Mouse (Mus musculus): ENCODE results near the gene Prlr.

The Prlr gene

DNA sequence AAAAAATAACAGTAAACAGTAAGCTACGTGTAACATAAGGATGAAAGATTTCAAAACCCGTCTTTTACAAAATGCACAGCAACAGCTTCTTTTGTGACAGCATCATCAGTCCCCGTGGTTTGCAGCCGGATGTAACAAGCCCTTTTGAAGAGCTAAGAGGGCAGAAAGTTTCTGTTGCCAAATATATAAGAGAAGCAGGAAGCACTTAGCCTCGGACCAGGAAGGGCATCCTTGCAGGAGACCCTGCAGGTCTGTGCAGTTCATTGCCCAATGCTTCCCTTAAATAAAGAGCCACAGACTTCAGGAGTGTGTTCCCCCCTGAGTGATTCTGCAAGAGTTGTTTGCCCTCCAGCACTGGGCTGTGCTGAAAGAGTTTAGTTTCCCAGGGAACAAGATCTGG is 58.9 kb downstream of the Prlr start:
- no peak for DNase-seq (ENCODE audit: low spot score)

DNA sequence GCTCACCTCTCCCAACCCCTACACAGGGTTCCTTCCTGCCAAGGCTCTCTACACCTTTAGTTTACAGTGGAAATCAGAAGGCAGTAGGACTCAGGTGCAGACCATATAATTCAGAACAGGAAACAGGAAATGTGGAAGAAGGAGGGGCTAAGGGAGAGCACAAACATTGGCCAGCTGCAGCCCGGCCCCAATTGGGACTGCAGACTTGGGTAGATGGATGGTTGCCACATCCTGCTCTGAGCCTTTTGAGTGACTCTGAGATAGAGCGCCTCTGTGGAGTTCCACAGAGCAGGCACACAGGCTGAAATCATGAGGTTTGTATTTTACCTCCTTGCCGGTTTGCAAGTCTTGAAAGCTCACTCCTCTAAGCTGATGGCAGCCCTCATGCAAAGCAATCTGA is 59.8 kb downstream of the Prlr start:
- DNase-seq (ENCODE audit: low spot score): no peak

DNA sequence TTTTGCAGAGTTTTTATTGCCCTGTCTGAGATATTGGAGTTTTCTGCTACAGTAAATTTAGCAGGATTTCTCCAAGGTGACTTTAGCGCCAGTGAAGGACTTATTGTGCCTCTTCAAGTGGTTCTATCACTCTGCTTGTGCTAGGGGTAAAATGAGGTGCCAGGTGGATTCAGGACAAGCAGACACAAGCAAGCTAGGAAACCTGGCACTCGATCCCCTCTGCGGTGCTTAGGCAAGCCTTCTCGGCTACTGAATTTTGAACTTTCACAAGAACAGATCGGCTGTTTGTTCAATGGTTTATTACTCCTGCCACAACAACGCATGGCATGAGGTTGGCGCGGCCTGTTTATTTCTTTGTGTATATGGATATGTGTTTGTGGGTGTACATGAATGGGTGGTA is 61.4 kb downstream of the Prlr start:
- DNase-seq (ENCODE audit: low spot score): no peak

DNA sequence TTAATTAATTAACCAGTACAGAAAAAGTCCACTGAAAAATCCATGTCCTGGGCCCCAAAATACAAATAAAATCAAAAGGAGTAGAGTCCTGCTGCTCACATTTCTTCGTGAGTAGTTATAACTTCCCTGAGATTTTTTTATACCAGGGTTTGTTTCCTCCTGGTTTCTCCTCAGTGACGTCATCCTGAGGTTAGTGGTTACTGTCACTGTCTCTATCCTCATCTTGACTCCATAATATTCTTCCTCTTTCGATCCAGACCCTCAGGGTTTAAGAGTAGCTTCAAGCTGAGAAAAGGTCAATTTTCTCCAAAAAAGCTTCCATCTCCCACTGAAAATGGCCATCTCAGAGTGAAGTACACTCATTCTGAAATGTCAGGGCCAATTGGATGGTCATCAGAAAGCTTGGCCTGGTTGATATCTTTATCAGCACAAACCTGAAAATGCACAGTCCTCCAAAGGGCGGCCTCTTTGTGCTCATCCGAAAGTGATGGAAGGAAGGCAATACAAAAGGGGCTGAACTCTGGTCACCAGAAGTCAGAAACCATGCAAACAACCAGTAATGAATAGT is 63.3 kb downstream of the Prlr start:
- DNase-seq (ENCODE audit: low spot score): no peak

DNA sequence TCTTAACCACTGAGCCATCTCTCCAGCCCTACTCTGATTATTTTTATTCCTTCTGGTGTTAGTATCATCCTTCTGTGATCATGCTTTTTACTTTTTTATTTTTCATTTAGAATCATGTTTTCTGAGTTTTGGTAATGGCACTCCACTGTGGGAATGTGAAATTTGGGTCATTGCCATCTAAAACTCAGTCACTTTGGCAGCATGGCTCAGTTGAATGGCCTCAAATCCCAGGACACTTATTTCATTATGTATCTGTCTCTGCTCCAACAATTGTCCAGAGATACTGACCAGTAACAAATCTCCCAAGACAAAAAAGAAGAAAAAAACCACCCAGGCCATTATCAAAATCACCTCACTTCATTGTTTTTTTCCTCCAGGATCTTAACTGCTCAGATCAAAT is 65.2 kb downstream of the Prlr start:
- no peak for DNase-seq (ENCODE audit: low spot score)

DNA sequence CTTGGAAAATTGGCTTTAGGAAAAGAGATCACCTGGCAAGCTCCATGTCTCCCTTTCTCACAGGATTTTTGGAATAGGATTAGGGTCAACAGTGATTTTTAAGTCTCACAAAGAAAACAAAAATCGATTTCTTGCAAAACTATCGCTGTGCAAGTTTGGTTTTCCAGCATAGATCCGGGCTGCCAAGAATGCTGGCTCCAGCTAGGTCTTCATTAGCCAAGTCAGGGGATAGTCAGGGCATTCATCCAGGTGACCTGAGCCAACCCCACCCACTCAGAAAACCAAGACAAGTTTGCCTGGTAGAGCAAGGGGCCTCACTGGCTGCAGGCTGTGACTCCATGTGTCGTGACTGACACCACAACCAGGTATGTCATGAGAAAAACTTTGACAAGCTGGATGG is 72.2 kb downstream of the Prlr start:
- peak; percentile 43 for DNase-seq (ENCODE audit: low spot score)

DNA sequence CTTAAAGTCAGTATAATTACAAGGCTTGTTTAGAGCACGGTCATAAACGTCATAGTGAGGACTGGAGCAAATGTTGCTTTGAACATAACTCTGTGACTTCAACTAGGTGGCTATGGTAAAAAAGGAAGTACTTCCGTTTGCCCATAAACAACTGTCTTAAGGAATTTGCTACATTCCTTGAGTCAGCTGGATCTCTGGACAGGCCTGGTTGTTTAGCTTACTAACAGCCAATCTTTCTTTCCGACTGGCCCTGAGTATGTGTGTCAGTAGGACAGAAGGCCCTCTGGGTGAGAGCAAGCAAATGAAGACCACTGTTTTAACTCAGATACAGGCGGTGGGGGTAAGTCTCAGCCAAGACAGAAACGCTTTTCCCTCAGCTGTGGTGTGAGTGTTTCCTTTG is 73.7 kb downstream of the Prlr start:
- no peak for DNase-seq (ENCODE audit: low spot score)

DNA sequence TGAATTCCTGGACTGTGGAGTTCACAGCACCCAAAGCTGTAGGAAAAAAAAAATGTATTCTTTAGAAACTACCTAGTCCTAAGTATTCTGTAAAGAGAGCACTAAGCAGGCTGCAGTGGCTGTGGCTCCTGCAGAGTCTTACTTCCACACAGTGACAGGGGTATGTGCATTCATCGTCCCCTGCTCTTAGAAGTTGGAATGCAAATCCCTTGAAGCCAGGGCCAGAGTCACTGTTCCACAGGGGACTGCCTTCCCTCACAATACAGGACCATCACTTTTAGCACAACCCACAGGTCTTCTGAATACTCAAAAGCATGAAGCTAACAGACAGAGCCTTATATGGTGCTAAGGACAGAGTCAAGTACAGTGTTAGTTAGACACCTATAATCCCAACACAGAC is 75.5 kb downstream of the Prlr start:
- no peak for DNase-seq (ENCODE audit: low spot score)

DNA sequence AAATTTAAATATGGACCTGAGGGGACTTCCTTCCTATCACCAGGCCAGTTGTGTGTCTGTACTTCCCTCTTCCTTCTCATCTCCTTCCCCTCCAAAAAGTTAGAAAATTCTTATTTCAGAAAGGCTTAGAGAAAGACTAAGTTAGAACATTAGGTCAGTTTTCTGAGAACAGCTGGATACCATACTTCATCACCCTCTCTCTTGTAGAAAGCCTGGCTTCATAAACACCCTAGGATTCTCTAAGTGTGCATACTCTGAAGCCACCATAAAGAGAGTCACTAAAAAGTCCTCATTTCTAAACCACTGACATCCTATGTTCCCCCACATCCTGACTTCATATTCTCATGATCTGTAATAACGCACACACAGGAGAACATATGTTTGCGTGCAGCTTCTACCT is 85.2 kb downstream of the Prlr start:
- DNase-seq (ENCODE audit: low spot score): no peak

DNA sequence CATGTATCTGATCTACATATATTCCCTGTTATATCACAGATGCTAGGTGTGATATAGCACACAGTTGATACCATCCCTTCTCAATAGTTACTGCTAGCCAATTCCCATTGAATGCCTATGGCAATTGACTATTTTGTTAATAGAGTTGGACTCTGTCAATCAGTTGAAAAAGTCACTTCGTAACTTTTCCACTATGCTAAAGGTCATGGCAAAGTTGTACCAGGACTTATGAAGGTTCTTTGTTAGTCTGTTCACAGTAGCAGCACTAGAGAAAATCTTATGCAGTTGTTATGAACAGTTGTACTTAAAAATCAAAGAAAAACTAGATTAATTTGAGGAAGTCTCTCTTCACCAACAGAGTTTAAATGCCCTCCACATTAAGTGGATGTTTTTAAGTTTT is 85.6 kb downstream of the Prlr start:
- no peak for DNase-seq (ENCODE audit: low spot score)

DNA sequence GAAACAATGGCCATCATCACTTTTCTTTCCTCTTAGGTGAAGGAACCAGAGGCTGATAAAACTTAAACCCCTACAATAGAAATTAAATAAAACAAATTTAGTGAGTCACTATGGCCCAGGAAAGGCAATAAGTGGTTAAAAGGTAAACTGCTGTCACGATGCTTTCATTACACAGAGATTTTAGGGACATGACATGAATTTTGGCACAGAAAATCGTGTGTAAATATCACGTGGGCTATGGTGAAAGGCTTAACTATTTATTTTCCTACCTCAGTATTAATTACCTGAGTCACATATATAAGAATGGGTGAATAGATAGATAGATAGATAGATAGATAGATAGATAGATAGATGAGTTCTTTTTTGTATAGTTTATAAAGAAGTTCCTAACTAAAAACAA is 86.4 kb downstream of the Prlr start:
- DNase-seq (ENCODE audit: low spot score): no peak

DNA sequence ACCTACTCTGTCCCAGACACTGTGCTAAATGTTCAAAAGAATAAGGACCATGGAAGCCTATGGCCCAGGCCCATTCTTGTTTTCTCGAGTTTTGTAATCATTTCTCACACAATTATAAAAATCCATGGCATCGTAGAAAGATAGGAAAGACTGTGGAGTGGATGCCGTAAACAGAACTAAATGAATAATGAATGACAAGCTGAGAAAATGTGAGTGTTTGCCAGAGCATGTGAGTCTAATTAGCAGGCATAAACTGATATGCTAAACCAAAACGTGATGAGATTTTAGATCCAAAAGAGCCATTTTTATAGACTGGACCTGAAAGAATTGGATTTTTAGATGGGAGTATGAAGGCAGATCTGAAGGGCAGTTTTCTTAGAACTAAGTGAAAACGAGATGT is 87.8 kb downstream of the Prlr start:
- no peak for DNase-seq (ENCODE audit: low spot score)

DNA sequence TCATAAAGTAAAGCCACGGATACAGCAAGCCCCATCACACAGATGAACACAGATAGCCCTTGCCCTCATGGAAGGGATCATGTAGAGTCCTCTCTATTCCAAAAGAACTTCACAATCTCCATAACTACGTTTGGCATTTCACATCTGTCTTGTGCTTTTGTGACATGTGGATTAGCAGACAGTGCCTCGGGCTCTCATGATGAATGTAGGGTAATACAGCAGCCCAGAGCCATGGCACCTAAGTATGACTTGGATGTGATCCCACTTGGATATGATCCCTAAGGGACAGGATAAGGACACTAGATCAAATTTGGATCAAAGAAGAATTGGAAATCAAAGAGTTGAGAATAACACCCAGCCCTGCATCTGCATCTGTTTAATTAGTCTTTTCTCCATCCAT is 90.2 kb downstream of the Prlr start:
- no peak for DNase-seq (ENCODE audit: low spot score)

DNA sequence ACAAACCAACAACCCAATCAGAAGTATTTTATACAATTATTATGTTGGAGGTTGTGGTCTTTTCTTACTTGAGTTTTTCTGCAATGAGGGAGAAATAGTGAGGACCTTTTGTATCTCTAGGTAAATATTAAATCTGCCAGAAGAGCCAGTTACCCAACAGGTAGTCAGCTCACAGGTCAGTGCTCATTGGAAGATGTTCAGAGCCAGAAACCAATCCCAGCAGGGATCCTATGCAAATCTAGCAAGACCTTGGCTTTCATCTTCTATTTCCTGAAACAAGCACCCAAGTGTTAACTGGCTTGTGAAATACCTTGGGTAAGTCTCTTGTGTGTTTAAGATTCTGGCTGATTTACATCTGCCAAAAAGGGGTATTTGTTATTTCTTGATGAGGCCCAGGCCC is 99.3 kb downstream of the Prlr start:
- DNase-seq (ENCODE audit: low spot score): no peak

DNA sequence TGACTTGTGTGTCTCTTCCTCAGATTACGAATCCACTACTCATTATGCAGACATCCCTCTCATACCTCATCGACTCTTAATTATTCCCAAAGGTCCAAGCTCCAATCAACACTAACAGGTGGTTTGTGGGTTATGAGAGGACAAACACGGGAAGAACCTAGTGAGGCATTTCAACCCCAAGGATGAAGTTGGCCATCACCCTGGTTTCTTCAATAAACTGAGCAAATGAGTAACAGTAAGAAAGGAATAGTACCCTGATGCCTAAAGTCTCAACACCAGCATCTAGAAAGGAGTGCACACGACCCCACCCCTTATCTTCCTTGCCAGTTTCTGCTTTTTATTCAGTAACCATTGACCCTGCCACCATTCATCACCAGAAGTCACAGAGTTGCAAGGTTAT is 100.4 kb downstream of the Prlr start:
- no peak for DNase-seq (ENCODE audit: low spot score)

DNA sequence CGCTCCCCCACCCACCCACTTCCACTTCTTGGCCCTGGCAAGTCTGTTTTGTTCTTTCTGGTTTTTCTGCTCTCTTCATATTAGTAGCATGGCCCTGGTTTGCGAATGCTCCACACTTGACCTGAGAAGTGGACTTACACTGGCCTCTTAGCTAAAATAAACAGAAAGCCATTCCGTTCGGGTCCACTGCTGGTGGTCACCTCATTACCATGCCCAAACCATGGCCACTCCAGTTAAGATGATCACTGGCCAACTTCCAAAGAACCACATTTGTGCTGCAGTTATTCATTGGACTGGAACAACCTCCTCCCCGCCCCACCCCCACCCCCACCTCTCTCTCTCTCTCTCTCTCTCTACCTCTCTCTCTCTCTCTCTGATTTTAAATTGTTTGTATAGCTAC is 104.5 kb downstream of the Prlr start:
- DNase-seq (ENCODE audit: low spot score): no peak

DNA sequence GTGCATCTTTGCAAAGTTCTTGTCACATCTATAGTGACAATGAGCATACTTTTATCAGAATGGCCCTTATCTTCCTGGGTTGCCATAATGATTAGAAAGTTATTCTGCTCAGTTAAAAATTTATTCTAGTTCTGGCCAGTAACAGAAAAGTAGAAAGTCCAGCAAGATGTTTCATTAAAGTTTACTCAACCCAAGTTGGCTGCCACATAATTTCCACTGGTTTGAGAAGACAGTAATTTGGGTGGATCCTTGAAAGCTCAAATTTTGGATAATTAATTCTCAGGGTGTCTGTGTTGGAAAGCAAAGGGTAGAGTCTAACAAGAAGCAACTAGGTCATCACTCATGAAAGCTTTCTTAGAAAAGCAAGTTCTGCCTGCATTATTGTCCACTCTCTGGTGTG is 106.6 kb downstream of the Prlr start:
- no peak for DNase-seq (ENCODE audit: low spot score)

DNA sequence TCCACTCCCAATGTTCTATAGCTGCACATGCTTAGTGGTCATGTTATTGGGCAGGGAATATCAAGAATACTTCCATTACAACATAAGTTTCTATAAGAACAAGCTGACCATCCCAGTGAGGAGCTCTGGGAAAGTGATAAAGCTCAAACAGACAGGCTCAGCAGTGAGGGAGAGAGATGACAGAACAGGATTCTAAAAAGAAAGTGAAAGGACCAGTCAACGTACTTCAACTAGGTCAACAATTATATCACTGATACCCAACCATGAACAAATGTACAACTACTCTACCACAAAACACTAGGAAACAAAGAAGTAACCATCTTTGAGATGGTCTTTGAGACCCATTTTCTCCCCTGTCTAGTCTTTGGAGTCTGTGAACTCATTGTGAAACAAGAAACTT is 119.5 kb downstream of the Prlr start:
- no peak for DNase-seq (ENCODE audit: low spot score)

DNA sequence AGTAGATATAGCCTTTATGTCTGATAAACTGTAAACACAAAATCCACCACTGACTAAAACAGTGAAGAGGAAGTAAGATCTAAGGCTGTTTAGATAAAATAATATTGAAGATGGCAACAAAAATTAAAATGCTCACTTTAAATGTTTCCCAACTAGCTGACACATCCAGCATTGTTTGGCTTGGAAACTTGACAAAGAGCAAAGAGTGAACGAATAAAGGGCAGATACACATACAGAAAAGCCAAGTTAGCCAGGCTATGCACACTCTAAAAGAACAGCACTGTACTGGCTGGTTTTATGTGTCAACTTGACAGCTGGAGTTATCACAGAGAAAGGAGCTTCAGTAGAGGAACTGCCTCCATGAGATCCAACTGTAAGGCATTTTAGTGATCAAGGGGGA is 121.0 kb downstream of the Prlr start:
- no peak for DNase-seq (ENCODE audit: low spot score)

DNA sequence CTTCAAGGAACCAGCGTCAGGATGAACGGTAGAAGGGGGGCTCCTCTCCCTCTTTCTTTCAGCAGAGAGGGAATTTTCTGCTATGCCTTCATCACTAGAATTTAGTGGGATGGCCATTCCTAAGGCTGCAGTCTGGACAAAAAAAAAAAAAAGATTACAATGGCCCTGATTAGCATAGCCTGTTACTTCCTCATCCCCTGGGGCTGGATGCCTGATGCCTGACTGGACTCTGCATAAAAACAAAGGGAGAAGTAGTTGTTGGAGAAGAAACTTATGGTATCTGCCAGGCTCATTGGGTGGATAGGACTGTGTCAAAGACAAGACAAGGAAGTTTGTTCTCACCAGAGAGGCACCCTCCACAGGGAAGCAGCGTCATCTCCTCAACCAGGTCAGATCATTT is 122.4 kb downstream of the Prlr start:
- DNase-seq (ENCODE audit: low spot score): no peak

DNA sequence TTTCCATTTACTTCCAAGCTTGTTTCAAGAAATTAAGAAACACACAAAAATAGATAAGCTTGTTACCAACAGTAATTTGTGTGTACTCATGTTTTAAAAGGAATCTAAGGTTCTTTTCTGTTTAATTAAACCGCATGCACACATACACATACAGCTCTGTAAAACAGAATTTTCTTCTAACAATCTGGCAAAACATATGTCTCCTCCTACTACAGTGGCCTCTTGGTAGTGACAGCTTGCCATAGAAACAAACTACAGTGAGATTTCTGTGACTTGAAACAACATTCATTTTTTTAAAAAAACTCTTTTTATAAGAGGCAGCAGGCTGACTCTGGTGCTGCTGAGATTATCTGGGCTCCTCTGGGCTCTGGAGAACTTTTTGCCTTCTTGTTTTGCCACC is 129.4 kb downstream of the Prlr start:
- DNase-seq (ENCODE audit: low spot score): no peak

DNA sequence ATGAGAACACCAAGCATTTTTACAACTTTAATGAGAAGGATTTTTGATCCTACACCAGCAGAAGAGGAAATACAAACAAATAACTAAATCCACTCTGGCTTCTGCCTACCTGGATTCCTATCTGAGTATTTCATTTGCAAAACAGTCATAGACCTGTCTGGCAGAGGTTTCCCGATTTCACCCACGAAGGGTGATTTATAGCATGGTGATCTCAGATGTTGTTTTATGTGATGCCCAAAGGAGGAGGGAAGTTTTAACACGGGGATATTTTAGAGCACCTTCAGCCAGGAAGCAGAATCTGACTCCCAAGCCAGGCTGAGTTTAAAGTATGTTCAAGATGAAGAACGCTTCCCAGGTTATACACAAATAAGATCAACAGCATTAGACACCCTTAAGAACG is 134.8 kb downstream of the Prlr start:
- DNase-seq (ENCODE audit: low spot score): no peak

DNA sequence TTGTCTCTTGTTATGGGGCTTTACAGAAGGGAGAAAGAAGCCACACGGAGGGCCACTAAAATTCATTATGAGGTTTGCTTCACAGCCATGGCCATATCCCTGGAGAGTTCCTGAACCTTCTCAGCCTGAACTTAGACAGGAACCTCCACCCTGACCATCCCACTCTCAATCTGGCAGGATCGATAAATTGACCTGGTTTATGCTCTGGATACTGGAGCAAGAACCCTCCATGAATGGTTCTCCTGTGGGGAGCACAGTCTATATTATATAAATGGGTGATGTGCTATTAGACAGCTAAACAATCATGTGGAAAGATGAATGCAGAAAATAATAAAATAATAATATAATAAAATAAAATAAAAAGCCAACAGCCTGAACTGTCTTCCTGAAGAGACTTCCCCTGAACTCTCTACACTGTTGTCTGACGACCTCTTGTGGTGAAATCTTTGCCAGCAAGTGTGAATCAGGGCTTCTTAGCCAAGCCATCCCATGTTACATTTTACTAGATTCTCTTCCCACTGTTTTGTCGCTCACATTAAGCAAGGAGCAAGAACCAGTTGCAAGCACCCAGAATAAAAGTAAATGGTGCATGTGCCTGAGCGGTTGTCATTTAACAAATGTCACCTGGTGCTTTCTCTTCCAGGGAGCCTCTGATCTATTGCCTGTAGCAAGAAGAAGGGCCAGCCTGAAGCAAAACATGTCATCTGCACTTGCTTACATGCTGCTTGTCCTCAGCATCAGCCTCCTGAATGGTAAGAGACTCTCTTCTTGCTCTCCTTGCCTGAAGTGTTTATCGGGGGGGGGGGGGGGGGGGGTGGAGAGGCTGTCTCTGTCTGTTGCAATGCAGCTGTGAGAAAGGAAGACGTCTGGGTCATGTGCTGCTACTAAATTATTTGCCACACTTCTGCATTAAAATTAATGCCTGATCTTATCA is 136.8 kb downstream of the Prlr start:
- DNase-seq (ENCODE audit: low spot score): peak; percentile 75

DNA sequence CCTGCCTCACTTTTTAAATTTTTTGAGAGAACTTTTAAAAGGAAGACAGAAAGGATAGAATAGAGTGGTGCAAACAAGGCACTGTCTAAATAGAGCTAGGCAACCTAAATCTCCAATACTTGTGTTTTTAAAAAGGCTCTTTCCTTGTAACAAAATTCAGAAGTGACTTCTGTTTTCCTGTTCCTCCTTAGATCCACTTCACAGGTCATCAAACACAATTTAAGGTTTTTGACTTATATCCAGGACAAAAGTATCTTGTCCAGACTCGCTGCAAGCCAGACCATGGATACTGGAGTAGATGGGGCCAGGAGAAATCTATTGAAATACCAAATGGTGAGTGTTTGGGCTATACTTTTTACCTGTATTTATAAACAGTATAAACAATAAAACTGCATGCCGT is 148.0 kb downstream of the Prlr start, which contains the start of gene Gm21973:
TSS of gene Gm21973 (plus strand) at position 301 of the 400 bp plus-strand sequence.
- DNase-seq (ENCODE audit: low spot score): no peak
